Mouse (Mus musculus) CD4-positive, CD25-positive, alpha-beta regulatory T cell, adult 4 months (primary cell): ENCODE results near the gene Higd1b. TPM values are rescaled to one million over a fixed set of nuclear protein-coding genes. Genes with fewer than 3 reads are reported as not detected.

Experiments used
- ATAC-seq: one replicate; pipeline ENCODE4 v1.8.0; 2017
- polyA plus RNA-seq, 2 experiments: library from polyadenylated mRNA; unstranded; fragments of 100-300 nt; shearing (Covaris generic); gene quantifications; one replicate each; pipeline ENCODE4 v1.2.1; 2017

Higd1b gene
- polyA plus RNA-seq: not detected

GRCm38 (mm10) chr11:102835549-102835948 is at the start of gene Higd1b:
TSS of gene Higd1b (plus strand) at chr11:102835849.
- ATAC-seq: no peak

- no peak for ATAC-seq
Measured at GRCm38 (mm10) chr11:102787688-102788177, 47.9 kb upstream of the Higd1b start.

GRCm38 (mm10) chr11:102791682-102792445 is 43.8 kb upstream of the Higd1b start:
- ATAC-seq: no peak

- ATAC-seq: no peak
Measured at GRCm38 (mm10) chr11:102794157-102794556, 41.5 kb upstream of the Higd1b start.

- no peak for ATAC-seq
Measured at GRCm38 (mm10) chr11:102803453-102803852, 32.2 kb upstream of the Higd1b start.

GRCm38 (mm10) chr11:102808246-102808645 is 27.4 kb upstream of the Higd1b start:
- ATAC-seq: no peak

- ATAC-seq: no peak
Measured at GRCm38 (mm10) chr11:102810721-102811485, 24.7 kb upstream of the Higd1b start.

GRCm38 (mm10) chr11:102814881-102815280 is 20.8 kb upstream of the Higd1b start:
- ATAC-seq: no peak

- no peak for ATAC-seq
Measured at GRCm38 (mm10) chr11:102818121-102819020, 17.3 kb upstream of the Higd1b start.

GRCm38 (mm10) chr11:102819021-102819782 is 16.4 kb upstream of the Higd1b start, which contains the start of gene Gjc1:
TSS of gene Gjc1 (minus strand) at chr11:102819700.
- no peak for ATAC-seq

GRCm38 (mm10) chr11:102819783-102820385 is 15.8 kb upstream of the Higd1b start:
- ATAC-seq: no peak

GRCm38 (mm10) chr11:102820432-102820831 is 15.2 kb upstream of the Higd1b start:
- ATAC-seq: no peak

GRCm38 (mm10) chr11:102821231-102821630 is 14.4 kb upstream of the Higd1b start:
- no peak for ATAC-seq

GRCm38 (mm10) chr11:102826476-102826875 is 9.2 kb upstream of the Higd1b start:
- ATAC-seq: no peak

GRCm38 (mm10) chr11:102827097-102827496 is 8.6 kb upstream of the Higd1b start:
- no peak for ATAC-seq

- ATAC-seq: no peak
Measured at GRCm38 (mm10) chr11:102830276-102830675, 5.4 kb upstream of the Higd1b start.

- ATAC-seq: no peak
Measured at GRCm38 (mm10) chr11:102832700-102833297, 2.9 kb upstream of the Higd1b start.

GRCm38 (mm10) chr11:102834219-102834618 is 1.4 kb upstream of the Higd1b start:
- ATAC-seq: no peak

GRCm38 (mm10) chr11:102836146-102836545 is 497 bp downstream of the Higd1b start:
- no peak for ATAC-seq

GRCm38 (mm10) chr11:102837385-102837784 is 1.7 kb downstream of the Higd1b start:
- ATAC-seq: no peak

GRCm38 (mm10) chr11:102838126-102838525 is 2.5 kb downstream of the Higd1b start:
- ATAC-seq: no peak
